Mouse (Mus musculus) urinary bladder, adult 2 months (tissue): ENCODE results near the gene Gm20388. TPM values are rescaled to one million over a fixed set of nuclear protein-coding genes. Genes with fewer than 3 reads are reported as not detected.

Experiments used
- DNase-seq: peaks from one replicate; pipeline ENCODE4 v3.0.0; 2022; ENCODE audit warnings: low spot score
- polyA plus RNA-seq: library from polyadenylated mRNA; depleted of rRNA; stranded (reverse); fragments of >200 nt; gene quantifications from 2 replicates; pipeline ENCODE4 v1.2.3, GENCODE M21; 2012

Gene Gm20388
- polyA plus RNA-seq, 1 experiment: 50.2 TPM

DNA sequence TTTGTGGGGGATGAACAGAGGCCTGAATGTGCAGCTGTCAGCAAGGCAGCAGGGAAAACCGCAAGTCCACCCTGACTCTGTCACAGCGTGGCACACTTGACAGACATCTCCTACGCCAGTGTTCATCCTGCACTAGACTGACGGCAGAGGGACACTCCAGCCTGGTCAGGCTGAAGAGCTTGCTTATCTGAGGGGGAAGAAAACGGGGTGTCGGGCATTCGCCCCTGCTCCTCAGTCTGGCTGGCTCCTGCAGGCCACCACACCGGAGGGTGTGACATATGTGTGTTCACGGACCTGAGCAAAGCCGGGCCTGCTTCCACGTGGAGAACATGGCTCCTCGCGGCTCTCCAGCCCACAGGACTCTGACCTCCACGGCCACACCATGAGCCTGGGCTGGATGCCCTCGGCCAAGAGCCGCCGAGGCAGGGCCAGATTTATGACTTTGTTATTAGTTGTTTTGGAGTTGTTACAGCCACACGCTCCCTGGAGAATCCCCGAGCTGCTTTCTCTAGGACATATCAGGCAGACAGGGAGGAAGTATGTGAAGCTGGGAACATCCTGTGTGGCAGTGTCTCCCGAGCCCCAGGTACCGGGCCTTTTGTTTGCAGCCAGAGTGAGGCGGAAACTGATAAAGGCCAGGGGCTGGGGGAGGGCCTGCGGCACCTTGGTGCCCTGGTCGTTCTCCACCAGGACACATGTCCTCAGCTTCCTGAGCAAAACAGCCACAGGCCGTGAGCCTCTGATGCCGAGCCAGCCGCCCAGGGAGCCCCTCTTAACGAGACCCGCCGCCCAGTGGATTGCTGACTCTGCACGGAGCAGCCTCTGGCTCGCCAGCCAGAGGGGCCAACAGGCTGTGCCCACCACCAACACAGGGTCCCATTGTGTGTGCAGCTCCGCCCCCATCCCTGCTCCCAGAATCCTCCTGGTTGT is 1424.1 kb downstream of the Gm20388 start:
- DNase-seq: no peak

DNA sequence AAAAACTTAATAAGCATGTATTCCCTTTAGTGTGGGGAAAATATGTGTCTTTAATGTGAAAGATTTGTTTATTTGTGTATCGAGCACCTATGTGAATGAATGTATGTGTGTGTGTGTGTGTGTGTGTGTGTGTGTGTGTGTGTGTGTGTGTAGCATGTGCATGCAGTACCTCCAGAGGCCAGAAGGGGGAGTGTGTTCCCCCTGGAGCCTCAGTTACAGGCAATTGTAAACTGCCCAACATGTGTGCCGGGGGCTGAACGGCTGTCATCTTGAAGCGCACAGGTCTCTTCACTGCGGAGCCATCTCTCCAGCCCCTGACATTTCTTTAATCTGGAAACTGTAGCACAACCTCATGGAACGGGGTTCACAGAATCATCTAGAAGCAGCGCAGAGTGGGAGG is 1425.0 kb downstream of the Gm20388 start:
- DNase-seq: no peak

DNA sequence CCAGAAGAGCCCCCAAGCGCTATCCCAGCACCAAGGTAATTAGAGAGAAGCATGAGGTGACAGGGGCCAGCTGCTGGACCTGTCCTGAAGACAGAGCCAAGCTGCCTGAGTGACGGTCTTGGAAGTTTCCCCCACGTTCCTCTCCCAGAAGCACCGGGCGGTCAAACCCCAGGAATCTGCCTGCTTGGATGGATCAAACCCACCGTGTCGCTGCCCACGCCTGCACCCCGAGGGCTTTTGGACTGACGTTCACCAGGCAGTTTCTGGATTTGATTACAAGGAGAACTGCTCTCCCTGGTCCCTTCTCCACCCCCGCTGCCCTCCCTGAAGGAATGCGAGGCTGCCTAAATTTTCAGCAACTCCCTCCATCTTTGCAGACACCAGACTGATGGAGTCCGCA is 1432.3 kb downstream of the Gm20388 start:
- no peak for DNase-seq

DNA sequence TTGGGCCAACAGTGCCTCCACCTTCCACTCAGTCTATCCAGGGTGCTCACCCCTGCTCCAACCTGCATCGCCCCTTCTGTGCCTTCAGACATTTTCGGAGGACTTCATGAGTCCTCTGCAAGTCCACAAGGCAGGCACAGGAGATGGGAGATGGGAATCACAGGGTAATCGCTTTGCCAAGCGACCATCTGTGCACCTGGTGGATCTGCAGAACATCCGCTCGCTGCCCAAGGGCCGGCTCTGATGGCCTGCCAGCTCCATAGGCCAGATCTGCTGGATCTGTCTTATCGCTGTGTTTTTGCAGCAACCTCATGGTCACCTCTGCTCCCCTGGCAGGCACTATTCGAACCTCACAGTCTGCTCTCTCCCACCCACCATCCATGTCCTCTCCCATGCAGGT is 1433.8 kb downstream of the Gm20388 start:
- no peak for DNase-seq

DNA sequence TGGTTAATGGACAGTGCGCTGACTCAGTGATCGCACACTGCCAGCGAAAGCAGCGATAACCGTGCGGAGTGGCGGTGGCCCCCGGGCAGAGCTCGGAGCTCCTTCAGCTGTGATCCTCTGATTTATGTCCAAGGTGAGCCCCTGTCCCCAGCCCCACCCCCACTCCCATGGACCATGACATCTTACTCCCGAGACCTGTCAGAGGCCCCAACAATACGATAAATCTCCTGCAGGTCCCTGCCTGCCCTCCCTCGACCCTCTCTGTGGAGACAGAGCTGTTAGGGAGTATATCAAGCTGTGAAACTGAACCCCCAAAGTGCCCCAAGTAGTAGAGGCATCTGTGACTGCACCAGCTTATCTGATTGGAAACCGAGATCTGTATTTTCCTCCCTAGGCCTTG is 1435.5 kb downstream of the Gm20388 start:
- no peak for DNase-seq

DNA sequence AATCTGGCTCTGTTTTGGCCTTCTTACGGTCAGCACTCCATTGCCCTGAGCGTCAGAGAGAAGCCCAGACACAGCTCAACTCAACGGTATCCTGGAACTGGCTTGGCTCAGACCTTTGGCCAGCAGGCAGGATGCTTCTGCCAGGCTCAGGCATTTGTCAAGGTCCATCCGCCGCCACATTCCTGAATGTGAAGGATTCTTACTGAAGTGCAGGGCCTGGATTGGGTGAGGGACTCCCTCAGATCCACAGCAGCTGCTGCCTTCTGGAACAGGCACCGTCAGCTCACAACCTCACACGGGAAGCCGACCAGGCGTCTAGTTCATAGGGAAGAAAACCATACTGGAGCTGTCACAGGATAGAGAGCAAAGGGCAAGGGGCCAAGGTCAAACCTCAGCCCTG is 1436.2 kb downstream of the Gm20388 start:
- no peak for DNase-seq

DNA sequence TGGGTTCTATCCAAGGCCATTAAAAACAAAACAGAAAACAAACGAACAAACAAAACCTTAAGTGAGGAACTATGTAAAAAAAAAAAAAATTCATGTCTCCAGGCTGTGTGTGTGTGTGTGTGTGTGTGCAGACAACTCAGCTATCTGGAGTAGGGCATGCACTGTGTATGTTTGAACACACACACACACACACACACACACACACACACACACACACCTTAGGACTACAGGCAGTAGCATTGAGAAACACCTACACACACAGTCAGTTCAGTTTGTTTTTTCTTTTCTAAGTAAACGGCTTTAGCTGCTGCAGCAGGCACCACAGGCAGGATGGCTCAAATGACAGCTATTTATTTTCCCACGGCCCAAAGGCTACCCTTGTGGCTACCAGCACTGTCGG is 1438.4 kb downstream of the Gm20388 start:
- DNase-seq: no peak

DNA sequence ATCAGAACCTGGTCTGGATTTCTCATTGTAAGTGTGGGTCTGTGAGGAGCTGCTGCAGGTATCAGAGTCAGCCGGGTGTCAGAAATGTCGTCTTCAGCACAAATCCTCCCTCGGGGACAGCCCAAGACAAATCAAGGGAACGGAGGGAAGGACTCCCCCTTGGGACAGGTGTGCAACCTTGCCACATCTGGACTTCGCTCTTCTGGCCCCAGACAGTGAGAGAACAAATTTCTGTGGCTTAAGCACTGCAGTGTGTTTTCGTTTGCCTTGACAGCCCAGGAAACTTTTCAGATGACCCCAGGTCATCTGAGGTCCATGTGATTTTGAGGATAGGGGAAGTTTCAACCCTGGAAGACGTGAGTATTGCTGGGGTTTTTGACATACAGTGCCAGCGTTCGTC is 1440.2 kb downstream of the Gm20388 start:
- DNase-seq: no peak

DNA sequence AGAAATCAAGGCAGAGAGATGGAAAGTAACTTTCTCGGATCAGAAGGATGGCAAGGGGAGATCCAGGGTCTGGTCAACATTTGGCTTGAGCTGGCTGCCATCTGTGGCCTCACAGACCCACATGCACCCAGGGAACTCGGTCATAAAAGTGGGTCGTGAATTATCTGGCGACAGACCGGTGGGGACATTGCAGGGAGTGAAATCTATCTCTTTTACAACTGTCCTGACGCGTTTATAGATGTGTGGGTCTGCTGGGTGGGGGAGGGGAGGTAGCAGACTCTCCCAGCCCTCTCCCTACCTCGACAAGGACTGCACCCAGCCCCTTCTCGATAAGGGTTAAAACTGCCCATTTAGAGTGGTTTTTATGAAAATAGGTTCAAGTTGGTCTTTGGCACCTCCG is 1444.2 kb downstream of the Gm20388 start:
- DNase-seq: no peak

DNA sequence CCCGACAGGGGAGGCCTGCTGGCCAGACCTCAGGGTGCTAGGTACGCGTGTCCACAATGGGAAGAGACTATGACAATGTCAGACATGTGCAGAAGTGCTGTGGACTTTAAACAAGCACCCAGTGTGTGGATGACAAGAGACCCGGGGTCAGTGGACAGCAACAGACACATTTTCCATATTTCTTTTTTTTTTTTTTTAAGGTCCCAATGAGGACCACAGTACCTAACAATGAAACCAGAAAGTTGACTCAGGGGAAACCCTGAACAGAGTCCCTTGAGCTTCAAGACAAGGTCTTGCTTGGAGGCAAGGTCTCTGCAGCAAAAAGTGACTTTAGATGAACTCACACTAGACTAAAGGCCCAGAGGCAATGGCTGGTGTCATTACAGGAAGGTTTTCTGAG is 1446.8 kb downstream of the Gm20388 start:
- no peak for DNase-seq

DNA sequence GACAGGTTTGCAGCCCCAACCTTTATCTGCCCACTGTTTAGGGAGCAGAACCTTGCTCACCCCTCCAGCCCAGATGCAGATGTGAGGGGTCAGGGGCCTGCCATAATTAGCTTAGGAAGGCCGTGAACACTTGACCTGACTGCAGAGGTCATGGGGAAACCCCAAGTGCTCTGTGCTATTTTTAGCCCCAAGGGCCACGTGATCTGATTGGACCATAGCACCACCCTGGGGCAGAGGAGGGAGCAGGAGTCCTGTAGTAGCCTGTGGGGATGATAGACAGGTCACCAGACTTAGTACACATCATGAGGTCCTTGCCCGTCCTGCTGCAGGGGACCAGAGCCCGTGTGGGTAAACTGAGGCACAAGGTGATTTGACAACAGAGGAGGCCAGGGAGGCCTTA is 1448.0 kb downstream of the Gm20388 start:
- no peak for DNase-seq

DNA sequence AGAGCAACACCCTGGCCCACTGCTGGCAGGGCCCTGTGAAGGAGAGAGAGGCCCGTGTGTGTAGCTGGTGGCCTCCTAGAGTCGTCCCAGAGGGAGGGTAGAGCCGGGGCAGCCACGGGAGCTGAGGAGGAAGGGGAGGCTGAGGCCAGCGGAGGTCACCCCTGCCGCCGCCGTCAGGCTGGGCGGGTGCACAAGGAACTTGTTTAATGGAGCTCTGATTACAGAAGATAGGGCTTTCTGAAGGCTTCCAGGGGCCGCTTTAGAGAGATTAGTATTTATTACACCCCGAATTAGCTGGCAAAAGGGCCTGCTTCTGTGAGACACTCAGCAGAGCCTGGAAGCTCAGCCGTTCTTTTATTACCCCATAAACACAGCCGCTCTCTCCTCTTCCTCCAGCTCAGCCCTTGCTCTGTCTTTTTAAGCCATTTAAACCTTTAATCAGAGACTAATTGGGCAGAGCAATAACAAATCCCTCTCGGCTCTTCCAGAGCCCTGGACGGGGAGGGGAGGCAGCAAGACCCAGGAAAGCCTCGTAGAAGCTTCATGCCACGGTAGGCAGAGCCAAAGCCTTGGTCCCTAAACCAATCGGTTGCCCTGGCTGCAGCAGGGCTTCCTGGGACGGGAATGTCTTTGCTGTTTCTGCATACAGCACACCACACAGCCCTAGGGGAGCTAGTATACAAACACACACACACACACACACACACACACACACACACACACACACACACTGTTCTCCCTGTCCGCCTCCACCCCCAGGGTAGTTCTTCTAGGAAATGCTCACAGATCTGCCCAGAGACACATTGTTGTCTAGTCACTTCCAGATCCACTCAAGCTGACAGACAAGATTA is 1448.7 kb downstream of the Gm20388 start:
- no peak for DNase-seq

DNA sequence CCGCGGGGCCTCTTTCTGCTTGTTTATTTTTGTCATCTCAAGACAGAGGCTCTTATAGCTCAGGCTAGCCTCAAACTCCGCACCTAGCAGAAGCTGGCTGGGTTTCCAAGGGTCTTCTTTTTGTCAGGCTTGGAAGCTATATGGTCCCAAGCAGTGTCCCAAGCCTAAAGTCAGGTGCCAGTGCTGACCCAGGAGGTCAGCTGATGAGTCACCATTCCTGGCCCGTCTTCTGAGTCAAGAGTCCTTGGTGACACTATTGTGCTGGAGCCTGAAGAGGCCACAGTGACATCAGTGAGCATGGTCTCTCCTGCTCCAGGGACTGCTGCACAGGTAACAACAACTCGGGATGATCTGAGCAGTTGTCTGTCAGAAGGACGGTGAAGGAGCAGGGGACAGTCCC is 1449.4 kb downstream of the Gm20388 start:
- DNase-seq: no peak

DNA sequence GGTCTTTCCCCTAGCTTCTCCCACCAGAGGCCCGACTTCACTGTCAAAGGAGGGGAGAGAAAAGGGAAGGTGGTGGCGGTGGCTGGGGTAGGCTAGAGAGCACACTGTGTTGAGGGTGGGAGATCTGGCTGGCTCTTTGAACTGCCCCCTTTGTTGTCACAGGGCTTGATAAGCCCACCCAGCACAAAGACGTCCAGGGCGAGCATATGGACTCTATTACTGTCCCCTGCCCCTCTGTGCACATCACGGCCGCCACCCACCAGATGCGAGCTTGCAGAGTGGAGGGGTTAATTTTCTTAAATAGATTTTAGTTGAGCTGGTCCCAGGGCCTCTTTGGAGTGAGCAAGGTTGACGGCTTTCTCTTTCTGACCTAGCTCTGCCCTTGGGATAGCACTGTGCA is 1450.5 kb downstream of the Gm20388 start:
- DNase-seq: no peak

DNA sequence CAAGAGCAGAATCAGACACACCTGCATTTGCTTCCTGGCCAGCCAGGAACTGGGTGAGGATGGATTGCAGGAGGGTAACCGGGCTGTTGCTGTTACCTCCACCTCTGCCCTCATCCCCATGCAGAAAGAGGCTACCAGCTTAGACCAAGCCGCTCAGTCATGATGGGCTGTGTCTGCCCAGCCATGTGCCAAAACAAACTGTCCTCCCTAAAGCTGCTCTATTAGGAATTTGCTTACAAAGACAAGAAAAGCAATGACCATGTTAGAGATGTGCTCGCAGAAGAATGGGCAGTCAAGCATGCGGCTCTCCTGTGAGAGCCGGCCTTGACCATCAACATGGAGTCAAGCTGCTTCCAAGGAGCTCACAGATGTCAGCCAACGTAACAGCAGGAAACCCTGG is 1454.0 kb downstream of the Gm20388 start:
- no peak for DNase-seq

DNA sequence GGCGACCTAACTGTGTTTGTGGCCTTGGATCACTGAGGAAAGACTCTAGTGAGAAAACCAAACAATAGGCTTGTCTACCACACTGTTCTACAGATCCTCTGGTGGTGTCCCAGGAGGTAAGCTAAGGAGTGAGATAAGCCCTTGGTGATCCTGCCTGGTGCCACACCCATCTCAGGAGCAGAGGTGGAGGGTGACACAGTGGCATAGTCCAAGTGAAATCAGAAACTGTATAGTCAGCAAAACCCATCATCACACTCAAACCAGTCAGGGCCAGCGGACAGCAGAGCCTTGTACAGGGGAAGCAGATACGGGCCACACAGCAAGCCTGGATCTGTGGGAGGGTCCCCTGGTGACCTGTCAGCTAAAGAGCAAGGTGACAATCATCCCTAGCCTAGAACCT is 1454.5 kb downstream of the Gm20388 start:
- no peak for DNase-seq

DNA sequence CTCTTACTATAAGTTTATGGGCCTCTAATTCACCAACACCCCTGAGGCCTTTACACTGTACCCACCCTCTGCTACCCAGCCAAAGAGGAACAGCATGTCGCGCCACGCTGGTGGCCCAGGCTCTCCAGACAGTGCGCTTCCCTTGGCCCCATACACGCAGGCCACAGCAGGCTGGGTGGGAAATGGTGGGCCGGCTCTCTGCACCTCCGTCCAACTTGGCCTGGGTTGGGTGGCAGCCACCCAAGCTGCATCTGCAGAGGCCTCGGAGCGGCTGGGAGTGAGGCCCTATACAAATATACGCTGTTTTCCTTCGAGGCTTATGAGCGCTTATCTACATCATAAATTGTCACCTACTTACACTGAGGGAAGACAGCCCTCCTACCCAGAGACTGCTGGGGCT is 1456.0 kb downstream of the Gm20388 start:
- DNase-seq: no peak

DNA sequence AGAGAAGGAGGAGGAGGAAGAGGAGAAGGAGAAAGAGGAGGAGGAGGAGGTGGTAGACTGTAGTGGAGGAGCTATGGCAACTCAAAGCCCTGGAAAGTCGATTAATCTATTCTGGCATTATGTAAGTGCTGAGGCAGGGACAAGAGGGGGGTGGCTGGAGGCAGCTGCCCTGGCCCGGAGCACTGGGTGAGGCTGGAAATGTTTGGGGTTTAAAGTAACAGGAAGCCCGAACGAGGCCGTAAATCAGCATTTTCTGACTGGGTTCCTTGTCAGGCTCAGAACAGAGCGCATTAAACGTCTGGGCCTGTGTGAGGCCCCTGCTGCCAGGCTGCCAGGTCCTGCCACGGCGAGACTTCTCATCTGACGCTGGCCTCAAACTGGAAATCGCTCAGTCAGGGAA is 1458.2 kb downstream of the Gm20388 start:
- no peak for DNase-seq

DNA sequence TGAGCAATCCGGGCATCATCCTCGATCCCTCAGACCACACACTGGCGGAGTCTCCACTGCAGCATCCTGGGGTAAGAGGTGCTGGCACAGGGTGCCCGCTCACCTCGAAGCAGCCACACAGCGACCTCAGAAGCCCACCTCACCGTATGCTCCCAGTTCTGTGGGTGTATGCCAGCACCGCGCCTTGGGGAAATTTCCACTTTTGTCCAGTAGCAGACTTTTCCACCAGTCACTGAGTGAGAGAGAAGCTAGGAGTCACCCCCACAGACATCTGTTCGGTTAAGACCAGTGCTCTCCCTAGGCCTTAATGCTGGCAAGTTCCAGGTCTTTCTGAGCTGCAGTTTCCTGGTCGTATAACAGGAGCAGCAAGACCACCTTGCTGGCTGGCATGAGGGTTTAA is 1458.7 kb downstream of the Gm20388 start:
- no peak for DNase-seq

DNA sequence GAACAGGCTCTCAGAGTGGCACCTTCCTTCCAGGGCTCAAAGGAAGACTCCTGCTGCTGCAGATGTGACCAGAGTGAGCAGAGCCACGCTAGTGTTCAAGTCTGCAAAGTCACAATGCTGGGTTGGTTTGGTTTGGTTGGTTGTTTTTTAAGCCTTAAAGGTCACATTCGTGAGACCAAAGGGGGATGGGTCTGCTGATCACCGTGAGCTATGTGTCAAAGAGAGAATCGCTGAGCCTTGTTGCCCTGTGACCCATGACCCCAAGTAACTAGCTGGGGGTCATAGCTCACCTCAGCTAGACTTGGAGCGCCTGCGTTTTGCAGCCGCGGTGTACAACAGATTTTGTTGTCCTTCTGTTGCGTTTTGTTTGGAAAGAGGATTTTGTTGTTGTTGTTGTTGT is 1460.6 kb downstream of the Gm20388 start:
- no peak for DNase-seq

DNA sequence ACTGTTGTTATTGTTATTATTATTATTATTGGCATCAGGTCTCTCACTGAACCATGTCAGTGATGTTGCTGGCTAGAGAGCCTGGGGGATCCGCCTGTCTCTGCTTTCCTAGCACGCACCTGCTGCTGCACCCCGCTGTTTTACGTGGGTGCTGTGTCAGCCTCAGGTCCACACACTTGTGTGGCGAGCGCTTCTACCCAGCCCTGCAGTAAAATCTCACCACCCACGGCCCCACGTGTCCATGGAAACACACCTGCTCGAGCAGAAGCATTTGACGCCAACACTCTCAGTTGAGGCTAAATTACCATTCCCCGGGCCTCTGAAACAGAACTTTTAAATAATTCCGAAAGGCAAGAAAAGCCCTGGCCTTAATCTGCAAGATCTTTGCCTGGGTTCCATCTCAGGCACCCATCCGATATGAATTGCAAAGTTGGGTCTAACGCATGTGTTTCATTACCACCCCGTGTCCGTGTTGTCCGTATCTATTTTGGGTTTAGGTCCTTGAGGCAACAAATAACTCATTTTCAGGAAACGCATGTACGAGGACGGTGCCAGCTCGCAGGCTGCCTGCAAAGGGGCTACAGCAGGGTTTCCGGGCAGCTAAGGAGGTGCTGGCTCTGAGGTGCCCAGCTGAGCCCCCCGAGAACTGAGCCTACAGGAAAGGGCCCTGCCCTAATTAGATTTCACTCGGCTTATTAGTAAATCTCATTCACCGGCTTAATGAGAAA is 1461.4 kb downstream of the Gm20388 start:
- DNase-seq: no peak

DNA sequence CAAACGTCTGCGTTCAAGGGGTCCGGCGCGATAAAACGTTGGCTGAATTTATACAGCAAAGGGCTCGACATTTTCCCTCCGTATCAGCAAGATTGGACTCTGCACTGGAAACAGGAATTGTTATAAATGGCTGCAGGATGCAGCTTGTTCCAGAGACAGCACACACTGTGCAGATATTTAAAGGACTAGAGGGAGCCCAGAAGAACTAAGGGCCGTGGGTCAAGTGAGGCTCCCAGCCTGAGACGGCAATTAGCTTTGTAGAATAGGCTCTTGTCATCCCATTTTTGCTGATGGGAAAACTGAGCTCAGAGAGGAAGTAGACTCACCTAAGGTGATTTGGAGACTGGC is 1462.0 kb downstream of the Gm20388 start:
- DNase-seq: no peak
